Mouse (Mus musculus) olfactory bulb, adult 2 months (tissue): ENCODE data around the gene Auts2. TPM values are rescaled to one million over a fixed set of nuclear protein-coding genes. Genes with fewer than 3 reads are reported as not detected.

Experiments
- H3K27ac ChIP-seq: fragments of 200-500 bp; 2 replicates; pipeline ENCODE4 v1.5.1; 2012; ENCODE audit warnings: low read depth, low read length; ENCODE audit not compliant: insufficient read depth
- H3K4me1 ChIP-seq: fragments of 200-500 bp; 2 replicates; pipeline ENCODE4 v1.6.1; 2012; ENCODE audit warnings: low read length; ENCODE audit not compliant: control insufficient read depth, insufficient read depth
- H3K4me3 ChIP-seq: fragments of 200-500 bp; 2 replicates; pipeline ENCODE4 v1.5.1; 2012; ENCODE audit warnings: mild to moderate bottlenecking, low read depth, low read length, moderate library complexity; ENCODE audit not compliant: insufficient read depth
- CTCF ChIP-seq: fragments of 200-500 bp; IDR thresholded peaks from 2 replicates; pipeline ENCODE4 v1.5.1; 2012; ENCODE audit warnings: low read depth, mild to moderate bottlenecking, low read length, moderate library complexity; ENCODE audit not compliant: insufficient read depth
- POLR2A ChIP-seq: fragments of 200-500 bp; IDR thresholded peaks from 2 replicates; pipeline ENCODE4 v1.6.1; 2012; ENCODE audit warnings: mild to moderate bottlenecking, low read depth, low read length, moderate library complexity; ENCODE audit not compliant: insufficient read depth
- WGBS: fragments of 180-500 bp; shearing (Covaris S2); methylation state at CpG from one replicate; pipeline ENCODE4 v1.1.7; 2018; 5-methylcytosine and 5-hydroxymethylcytosine counted together
- polyA plus RNA-seq: library from polyadenylated mRNA; stranded (reverse); fragments of >200 nt; gene quantifications from 2 replicates; pipeline ENCODE4 v1.2.4, GENCODE M21; 2012; ENCODE audit warnings: low replicate concordance; ENCODE audit not compliant: missing spikeins, insufficient read depth, insufficient read length

The Auts2 gene
- polyA plus RNA-seq, 1 experiment = not detected

GRCm38 (mm10) chr5:132361276-132361675, 181.9 kb downstream of the Auts2 start:
- TF ChIP-seq CTCF (no peak), POLR2A (no peak)
- 93% methylated on average over 1 of the region's 1 CpGs for WGBS
- Histone ChIP-seq H3K27ac (no peak overlapping the region), H3K4me3 (no peak overlapping the region), H3K4me1 (peaks cover 6% of the 10 kb centered on the region)

GRCm38 (mm10) chr5:132357726-132358125, 185.4 kb downstream of the Auts2 start:
- WGBS = 59% methylated on average over 5 of the region's 5 CpGs

GRCm38 (mm10) chr5:132355935-132356334, 187.2 kb downstream of the Auts2 start:
- 83% methylated on average over 7 of the region's 7 CpGs for WGBS
- TF ChIP-seq CTCF (no peak), POLR2A (no peak)

More at GRCm38 (mm10) chr5:132357726-132358125, 185.4 kb downstream of the Auts2 start:
- Histone ChIP-seq H3K27ac (no peak overlapping the region), H3K4me3 (no peak overlapping the region), H3K4me1 (peaks cover 3% of the 10 kb centered on the region)
- TF ChIP-seq POLR2A (no peak), CTCF (no peak)

GRCm38 (mm10) chr5:132352437-132352836, 190.7 kb downstream of the Auts2 start:
- TF ChIP-seq POLR2A (no peak), CTCF (no peak)
- Histone ChIP-seq H3K27ac (no peak overlapping the region), H3K4me3 (no peak overlapping the region), H3K4me1 (peaks cover 3% of the 10 kb centered on the region)
- WGBS = 18% methylated on average over 1 of the region's 1 CpGs

More at GRCm38 (mm10) chr5:132355935-132356334, 187.2 kb downstream of the Auts2 start:
- Histone ChIP-seq H3K4me1 (peaks cover 3% of the 10 kb centered on the region), H3K4me3 (no peak overlapping the region), H3K27ac (no peak overlapping the region)

- H3K27ac ChIP-seq = no peak overlapping the region
Measured at GRCm38 (mm10) chr5:132351139-132351538, 192.0 kb downstream of the Auts2 start.

GRCm38 (mm10) chr5:132341315-132341714, 201.8 kb downstream of the Auts2 start:
- H3K4me1 ChIP-seq = peaks cover 7% of the 10 kb centered on the region
- TF ChIP-seq CTCF = no peak
- H3K27ac ChIP-seq = no peak overlapping the region
- no peak overlapping the region for H3K4me3 ChIP-seq
- WGBS = 62% methylated on average over 3 of the region's 3 CpGs

More at GRCm38 (mm10) chr5:132351139-132351538, 192.0 kb downstream of the Auts2 start:
- Histone ChIP-seq H3K4me3 (no peak overlapping the region), H3K4me1 (peaks cover 3% of the 10 kb centered on the region)
- no peak for TF ChIP-seq POLR2A
- no peak for TF ChIP-seq CTCF

GRCm38 (mm10) chr5:132337677-132338076, 205.5 kb downstream of the Auts2 start:
- Histone ChIP-seq H3K27ac (no peak overlapping the region), H3K4me3 (no peak overlapping the region), H3K4me1 (peaks cover 18% of the 10 kb centered on the region)
- no peak for TF ChIP-seq CTCF
- no peak for TF ChIP-seq POLR2A
- 52% methylated on average over 3 of the region's 3 CpGs for WGBS

GRCm38 (mm10) chr5:132335719-132336118, 207.4 kb downstream of the Auts2 start:
- TF ChIP-seq POLR2A = no peak

GRCm38 (mm10) chr5:132334796-132335195, 208.3 kb downstream of the Auts2 start:
- no peak overlapping the region for H3K27ac ChIP-seq
- no peak for TF ChIP-seq CTCF
- TF ChIP-seq POLR2A = no peak
- WGBS = 70% methylated on average over 3 of the region's 3 CpGs

More at GRCm38 (mm10) chr5:132335719-132336118, 207.4 kb downstream of the Auts2 start:
- H3K27ac ChIP-seq = no peak overlapping the region
- peaks cover 16% of the 10 kb centered on the region for H3K4me1 ChIP-seq
- H3K4me3 ChIP-seq = no peak overlapping the region
- 84% methylated on average over 4 of the region's 4 CpGs for WGBS

GRCm38 (mm10) chr5:132333744-132334143, 209.4 kb downstream of the Auts2 start:
- 70% methylated on average over 2 of the region's 2 CpGs for WGBS
- H3K4me1 ChIP-seq = peaks cover 16% of the 10 kb centered on the region
- TF ChIP-seq POLR2A (no peak), CTCF (no peak)

More at GRCm38 (mm10) chr5:132334796-132335195, 208.3 kb downstream of the Auts2 start:
- H3K4me3 ChIP-seq = no peak overlapping the region
- H3K4me1 ChIP-seq = peaks cover 16% of the 10 kb centered on the region

More at GRCm38 (mm10) chr5:132333744-132334143, 209.4 kb downstream of the Auts2 start:
- H3K27ac ChIP-seq = no peak overlapping the region
- H3K4me3 ChIP-seq = no peak overlapping the region
